Mouse (Mus musculus): ENCODE measurements at regions not wholly inside any gene's neighbourhood (a gene's known extent, or its start where the extent isn't known, plus 50 kb on each side); places are given as distances from the start of the nearest gene placed in this dataset.
"Not testable (repeated sequence)": the region's sequence is repeated elsewhere in the genome, so short reads cannot be mapped to it uniquely, and the experiment has no call there.

GRCm38 (mm10) chr15:96791306-96791705, 91.8 kb upstream of the Slc38a2 start:
- H3K27me3 ChIP-seq (ENCODE audit: control insufficient read depth in 1 of 2, insufficient read depth in 2 of 2, low read length in 2 of 2): no peaks in the 10 kb centered on the region
- H3K9ac ChIP-seq (ENCODE audit: control insufficient read depth, low read depth, low read length, poor library complexity, severe bottlenecking): no peak overlapping the region
- H3K9me3 ChIP-seq (replicated peaks; ENCODE audit: insufficient read depth, low read length): no peaks in the 10 kb centered on the region
- TF ChIP-seq MAZ (IDR thresholded peaks at IDR 0.05; ENCODE audit: low read depth, low read length): no peak
- no peak for TF ChIP-seq POLR2A (IDR thresholded peaks at IDR 0.05; ENCODE audit: control insufficient read depth in 1 of 2, insufficient read depth in 1 of 2, low read depth in 1 of 2, low read length in 2 of 2, poor library complexity in 1 of 2)
- no peak for TF ChIP-seq MYC (IDR thresholded peaks at IDR 0.05; ENCODE audit: low read depth, low read length)
- TF ChIP-seq POLR2AphosphoS5 (IDR thresholded peaks at IDR 0.05; ENCODE audit: borderline replicate concordance, low read depth, low read length): no peak
- no peak for TF ChIP-seq SMC3 (IDR thresholded peaks at IDR 0.05; ENCODE audit: low read depth, low read length)
- TF ChIP-seq GABPA (IDR thresholded peaks at IDR 0.05; ENCODE audit: low read depth, low read length): no peak
- TF ChIP-seq USF2 (IDR thresholded peaks at IDR 0.05; ENCODE audit: borderline replicate concordance in 1 of 2, insufficient read depth in 1 of 2, low read depth in 1 of 2, low read length in 2 of 2): no peak
- TF ChIP-seq MAFK (IDR thresholded peaks at IDR 0.05; ENCODE audit: borderline replicate concordance, low read depth, low read length): no peak
- no peak for TF ChIP-seq ETS1 (IDR thresholded peaks at IDR 0.05; ENCODE audit: low read depth, low read length)
- TF ChIP-seq TBP (IDR thresholded peaks at IDR 0.05; ENCODE audit: low read depth, low read length): no peak
- TF ChIP-seq MXI1 (IDR thresholded peaks at IDR 0.05; ENCODE audit: low read depth, low read length): no peak
- TF ChIP-seq MYB (IDR thresholded peaks at IDR 0.05; ENCODE audit: low read depth, low read length): no peak
- no peak for TF ChIP-seq SIN3A (IDR thresholded peaks at IDR 0.05; ENCODE audit: low read length)
- H3K79me2 ChIP-seq (ENCODE audit: control insufficient read depth, insufficient read depth, low read length, poor library complexity): no peaks in the 10 kb centered on the region
- H3K4me3 ChIP-seq (ENCODE audit: control insufficient read depth in 1 of 2, insufficient read depth in 1 of 2, low read depth in 2 of 2, low read length in 2 of 2): no peak overlapping the region
- H3K27ac ChIP-seq (ENCODE audit: control insufficient read depth, low read depth, low read length): no peak overlapping the region
- H3K36me3 ChIP-seq (ENCODE audit: control insufficient read depth in 1 of 2, insufficient read depth in 2 of 2, low read length in 2 of 2): peaks cover 0 to 8% of the 10 kb centered on the region in 2 experiments; a peak in 2 of 4 replicates
- H3K4me1 ChIP-seq (ENCODE audit: control insufficient read depth in 1 of 2, insufficient read depth in 2 of 2, low read length in 2 of 2): peaks cover 2 to 10% of the 10 kb centered on the region in 2 experiments; a peak in 3 of 4 replicates
- no peak for DNase-seq (ENCODE audit: low read depth, low spot score)

GRCm38 (mm10) chr15:96787921-96788320, 88.4 kb upstream of the Slc38a2 start:
- H3K4me1 ChIP-seq (ENCODE audit: control insufficient read depth in 1 of 2, insufficient read depth in 2 of 2, low read length in 2 of 2); H3K36me3 ChIP-seq (ENCODE audit: control insufficient read depth in 1 of 2, insufficient read depth in 2 of 2, low read length in 2 of 2); H3K27ac ChIP-seq (ENCODE audit: control insufficient read depth, low read depth, low read length); DNase-seq (ENCODE audit: low read depth, low spot score); H3K9ac ChIP-seq (ENCODE audit: control insufficient read depth, low read depth, low read length, poor library complexity, severe bottlenecking); H3K9me3 ChIP-seq (replicated peaks; ENCODE audit: insufficient read depth, low read length); H3K79me2 ChIP-seq (ENCODE audit: control insufficient read depth, insufficient read depth, low read length, poor library complexity); H3K27me3 ChIP-seq (ENCODE audit: control insufficient read depth in 1 of 2, insufficient read depth in 2 of 2, low read length in 2 of 2); H3K4me3 ChIP-seq (ENCODE audit: control insufficient read depth in 1 of 2, insufficient read depth in 1 of 2, low read depth in 2 of 2, low read length in 2 of 2): not testable (repeated sequence)

- no peak overlapping the region for H3K9ac ChIP-seq (ENCODE audit: control insufficient read depth, low read depth, low read length, poor library complexity, severe bottlenecking)
- H3K27ac ChIP-seq (ENCODE audit: control insufficient read depth, low read depth, low read length): no peak overlapping the region
- peaks cover 0 to 15% of the 10 kb centered on the region in 2 experiments; a peak in 2 of 4 replicates for H3K36me3 ChIP-seq (ENCODE audit: control insufficient read depth in 1 of 2, insufficient read depth in 2 of 2, low read length in 2 of 2)
- no peaks in the 10 kb centered on the region for H3K9me3 ChIP-seq (replicated peaks; ENCODE audit: insufficient read depth, low read length)
- TF ChIP-seq USF1 (IDR thresholded peaks at IDR 0.05; ENCODE audit: low read depth, low read length) (no peak), CHD1 (IDR thresholded peaks at IDR 0.05; ENCODE audit: low read depth, low read length) (no peak), MEF2A (IDR thresholded peaks at IDR 0.05; ENCODE audit: extremely low read depth, insufficient replicate concordance, low read depth, low read length, poor library complexity, severe bottlenecking) (no peak), NRF1 (IDR thresholded peaks at IDR 0.05; ENCODE audit: insufficient read depth, low read depth, low read length, poor library complexity, severe bottlenecking) (no peak), CTCF (IDR thresholded peaks at IDR 0.05 in 2 of 3, conservative IDR thresholded peaks at IDR 0.05 in 1 of 3; ENCODE audit: control insufficient read depth in 1 of 3, insufficient read depth in 1 of 3, low read depth in 2 of 3, low read length in 3 of 3, poor library complexity in 1 of 3, severe bottlenecking in 1 of 3) (no peak), ZKSCAN1 (IDR thresholded peaks at IDR 0.05; ENCODE audit: low read depth, low read length) (no peak), MAFK (IDR thresholded peaks at IDR 0.05; ENCODE audit: borderline replicate concordance, low read depth, low read length) (no peak), CHD2 (IDR thresholded peaks at IDR 0.05; ENCODE audit: low read length) (no peak), ZNF384 (IDR thresholded peaks at IDR 0.05; ENCODE audit: low read depth, low read length) (no peak), POLR2A (IDR thresholded peaks at IDR 0.05; ENCODE audit: control insufficient read depth in 1 of 2, insufficient read depth in 1 of 2, low read depth in 1 of 2, low read length in 2 of 2, poor library complexity in 1 of 2) (no peak), MXI1 (IDR thresholded peaks at IDR 0.05; ENCODE audit: low read depth, low read length) (no peak), ZMIZ1 (IDR thresholded peaks at IDR 0.05; ENCODE audit: low read depth, low read length) (no peak), ELF1 (IDR thresholded peaks at IDR 0.05; ENCODE audit: low read depth, low read length) (no peak), HCFC1 (IDR thresholded peaks at IDR 0.05; ENCODE audit: low read depth, low read length) (no peak)
- DNase-seq (ENCODE audit: low read depth, low spot score): no peak
- H3K27me3 ChIP-seq (ENCODE audit: control insufficient read depth in 1 of 2, insufficient read depth in 2 of 2, low read length in 2 of 2): no peaks in the 10 kb centered on the region
- no peak overlapping the region for H3K4me3 ChIP-seq (ENCODE audit: control insufficient read depth in 1 of 2, insufficient read depth in 1 of 2, low read depth in 2 of 2, low read length in 2 of 2)
- H3K4me1 ChIP-seq (ENCODE audit: control insufficient read depth in 1 of 2, insufficient read depth in 2 of 2, low read length in 2 of 2): peaks cover 13 to 15% of the 10 kb centered on the region in 2 experiments
- H3K79me2 ChIP-seq (ENCODE audit: control insufficient read depth, insufficient read depth, low read length, poor library complexity): no peaks in the 10 kb centered on the region
Observed at GRCm38 (mm10) chr15:96784578-96784977, 85.0 kb upstream of the Slc38a2 start.

All from MEL (cell line).